Mouse (Mus musculus) limb, embryonic 10.5 days (tissue): ENCODE data around the gene Arhgef25. TPM values are rescaled to one million over a fixed set of nuclear protein-coding genes. Genes with fewer than 3 reads are reported as not detected.
"Not testable (repeated sequence)": the region's sequence is repeated elsewhere in the genome, so short reads cannot be mapped to it uniquely, and the experiment has no call there.

Experiments
- DNase-seq: peaks from one replicate; pipeline ENCODE4 v3.0.0-alpha.2; 2017; ENCODE audit warnings: low spot score
- H3K27ac ChIP-seq: fragments of 300-500 bp; sonication (generic); 2 replicates; pipeline ENCODE4 v1.5.1; 2016; ENCODE audit warnings: mild to moderate bottlenecking
- H3K27me3 ChIP-seq: fragments of 300-500 bp; sonication (generic); 2 replicates; pipeline ENCODE4 v1.6.1; 2016; ENCODE audit warnings: low read depth, mild to moderate bottlenecking; ENCODE audit not compliant: poor library complexity, severe bottlenecking
- H3K36me3 ChIP-seq: fragments of 300-500 bp; sonication (generic); 2 replicates; pipeline ENCODE4 v1.6.1; 2016; ENCODE audit warnings: mild to moderate bottlenecking, moderate library complexity
- H3K4me1 ChIP-seq: fragments of 300-500 bp; sonication (generic); 2 replicates; pipeline ENCODE4 v1.6.1; 2016
- H3K4me3 ChIP-seq: fragments of 300-500 bp; sonication (generic); 2 replicates; pipeline ENCODE4 v1.5.1; 2016; ENCODE audit warnings: mild to moderate bottlenecking, moderate library complexity
- H3K9me3 ChIP-seq: fragments of 300-500 bp; sonication (generic); replicated peaks from 2 replicates; pipeline ENCODE4 v1.6.1; 2016; ENCODE audit warnings: mild to moderate bottlenecking
- WGBS: fragments of 180-500 bp; shearing (Covaris S2); methylation state at CpG from one replicate; pipeline ENCODE4 v1.1.7; 2016; 5-methylcytosine and 5-hydroxymethylcytosine counted together
- polyA plus RNA-seq: library from polyadenylated mRNA; unstranded; fragments of >200 nt; fragmentation: Nextera tagmentation; extraction: Ambion mirVana; gene quantifications from 2 replicates; pipeline ENCODE4 v1.2.1, GENCODE M21; 2016

The Arhgef25 gene
- polyA plus RNA-seq, 1 experiment from 2014 or later, result 36.3 TPM

DNA sequence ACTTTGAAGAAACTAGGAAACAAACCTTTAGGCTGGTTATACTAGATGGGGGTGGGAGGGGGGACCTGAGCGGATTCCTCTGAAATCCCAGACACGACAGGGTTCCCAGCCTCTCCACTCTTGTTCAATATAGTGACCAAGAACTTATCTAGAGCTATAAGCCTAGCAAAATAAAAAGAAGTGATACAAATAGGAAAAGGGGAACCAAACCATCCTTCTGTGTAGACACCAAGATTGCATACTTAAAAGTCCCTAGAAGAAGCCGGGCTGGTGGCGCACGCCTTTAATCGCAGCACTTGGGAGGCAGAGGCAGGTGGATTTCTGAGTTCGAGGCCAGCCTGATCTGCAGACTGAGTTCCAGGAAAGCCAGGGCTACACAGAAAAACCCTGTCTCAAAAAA, 36.6 kb downstream of the Arhgef25 start:
- Histone ChIP-seq H3K27me3 (no peaks in the 10 kb centered on the region), H3K9me3 (no peaks in the 10 kb centered on the region), H3K36me3 (no peaks in the 10 kb centered on the region), H3K4me1 (no peaks in the 10 kb centered on the region), H3K27ac (no peak overlapping the region), H3K4me3 (no peak overlapping the region)
- no peak for DNase-seq
- 95% methylated on average over 7 of the region's 7 CpGs for WGBS

DNA sequence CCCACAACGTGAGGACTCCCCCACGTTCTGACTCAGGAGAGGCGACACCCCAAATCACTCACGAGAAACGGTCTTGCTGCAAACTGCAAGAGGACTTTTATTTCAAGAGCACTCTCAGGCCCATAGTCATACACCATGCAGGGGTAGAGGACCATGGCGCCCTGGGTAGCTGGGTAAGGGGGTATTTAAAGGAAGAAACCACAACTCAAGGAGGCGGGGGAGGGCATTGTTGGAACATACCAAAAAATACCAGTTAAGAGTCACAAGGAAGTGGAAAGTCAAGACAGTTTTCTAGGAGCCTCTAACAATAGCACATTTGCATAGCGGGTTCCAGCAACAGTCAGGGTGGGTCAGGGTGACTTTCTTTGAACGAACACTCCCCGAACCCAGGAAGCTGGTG, 37.3 kb downstream of the Arhgef25 start:
- WGBS, result 89% methylated on average over 10 of the region's 10 CpGs
- not testable (repeated sequence) for H3K4me3 ChIP-seq, H3K27me3 ChIP-seq, H3K27ac ChIP-seq, H3K36me3 ChIP-seq, H3K9me3 ChIP-seq, H3K4me1 ChIP-seq, DNase-seq

DNA sequence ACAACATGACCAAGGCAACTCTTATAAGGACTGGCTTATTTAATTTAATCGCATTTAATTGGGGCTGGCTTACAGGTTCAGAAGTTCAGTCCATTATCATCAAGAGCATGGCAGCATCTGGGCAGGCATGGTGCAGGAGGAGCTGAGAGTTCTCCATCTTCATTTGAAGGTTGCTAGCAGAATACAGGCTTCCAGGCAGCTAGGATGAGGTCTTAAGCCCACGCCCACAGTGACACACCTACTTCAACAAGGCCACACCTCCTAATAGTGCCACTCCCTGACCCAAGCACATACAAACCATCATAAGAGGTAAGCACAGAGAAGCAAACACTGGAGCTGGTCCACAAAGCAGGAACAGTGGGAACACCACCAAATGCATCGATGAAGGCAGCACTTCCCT, 38.6 kb downstream of the Arhgef25 start:
- H3K9me3 ChIP-seq, H3K4me3 ChIP-seq, H3K27me3 ChIP-seq, DNase-seq, H3K36me3 ChIP-seq, H3K27ac ChIP-seq, H3K4me1 ChIP-seq: not testable (repeated sequence)
- WGBS, result 88% methylated on average over 3 of the region's 3 CpGs

DNA sequence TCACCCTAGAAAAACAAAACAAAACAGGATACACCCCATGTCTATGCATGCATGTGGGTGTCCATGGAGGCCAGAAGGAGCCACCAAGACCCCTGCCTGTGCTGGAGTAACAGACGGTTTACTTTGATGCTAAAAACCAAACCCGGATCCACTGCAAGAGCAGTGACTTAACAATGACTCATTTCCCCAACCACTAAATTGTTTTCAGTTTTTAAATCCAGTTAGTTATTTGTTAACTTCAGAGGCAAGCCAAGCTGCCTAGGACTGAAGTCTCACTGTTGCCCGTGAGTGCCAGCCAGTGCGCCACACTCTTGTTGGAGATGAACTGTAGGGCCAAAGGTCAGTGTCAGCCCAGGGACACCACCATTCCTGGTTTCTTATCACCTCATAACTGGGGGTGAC, 39.4 kb downstream of the Arhgef25 start:
- 85% methylated on average over 4 of the region's 4 CpGs for WGBS
- DNase-seq, result no peak
- H3K4me1 ChIP-seq, result no peaks in the 10 kb centered on the region

DNA sequence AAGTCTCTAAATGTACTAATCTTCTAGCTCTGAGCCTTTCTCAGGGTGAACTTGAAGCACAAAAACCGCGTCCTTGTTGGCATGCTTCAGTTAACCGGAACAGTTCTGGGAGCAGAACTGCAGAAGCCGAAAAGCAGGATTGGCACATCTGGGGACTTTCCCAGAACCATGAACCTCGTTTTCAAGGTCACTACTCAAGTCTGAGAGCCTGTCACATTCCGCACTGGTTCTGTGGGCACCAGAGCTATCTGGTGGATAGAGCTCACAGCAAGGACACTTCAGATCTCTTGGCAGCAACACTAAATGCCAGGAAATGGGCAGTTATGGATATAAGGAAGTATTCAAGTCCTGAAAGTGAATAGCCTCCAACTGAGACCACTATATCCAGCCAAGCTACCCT, 42.7 kb downstream of the Arhgef25 start:
- Histone ChIP-seq H3K27me3 (no peaks in the 10 kb centered on the region), H3K4me1 (0 out of 2 replicates have a peak, but pooled peaks cover 3% of the 10 kb centered on the region), H3K27ac (no peak overlapping the region), H3K36me3 (no peaks in the 10 kb centered on the region), H3K4me3 (no peak overlapping the region), H3K9me3 (no peaks in the 10 kb centered on the region)
- WGBS, result 87% methylated on average over 6 of the region's 6 CpGs
- no peak for DNase-seq

More for the DNA sequence above, 39.4 kb downstream of the Arhgef25 start:
- Histone ChIP-seq H3K4me3 (no peak overlapping the region), H3K27me3 (no peaks in the 10 kb centered on the region), H3K27ac (no peak overlapping the region), H3K9me3 (no peaks in the 10 kb centered on the region), H3K36me3 (no peaks in the 10 kb centered on the region)

DNA sequence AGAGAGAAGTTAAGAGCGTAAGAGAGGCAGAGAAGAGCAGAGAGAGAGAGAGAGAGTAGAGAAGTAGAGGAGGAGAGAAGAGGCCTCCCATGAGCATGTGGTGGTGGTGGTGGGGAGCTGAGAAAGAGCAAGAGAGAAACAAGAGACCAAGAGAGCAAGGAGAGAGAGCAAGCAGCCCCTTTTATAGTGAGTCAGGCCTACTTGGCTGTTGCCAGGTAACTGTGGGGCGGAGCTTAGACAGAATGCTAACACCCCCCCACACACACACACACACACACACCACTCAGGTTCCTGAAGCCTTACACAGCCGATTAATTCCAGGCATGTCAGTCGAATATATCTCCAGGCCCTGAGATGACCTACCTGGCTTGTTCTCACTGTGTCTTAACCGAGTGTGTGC, 44.6 kb downstream of the Arhgef25 start:
- no peak for DNase-seq
- no peaks in the 10 kb centered on the region for H3K9me3 ChIP-seq
- 86% methylated on average over 5 of the region's 5 CpGs for WGBS
- no peaks in the 10 kb centered on the region for H3K27me3 ChIP-seq
- H3K36me3 ChIP-seq, result no peaks in the 10 kb centered on the region
- H3K4me3 ChIP-seq, result no peak overlapping the region
- H3K4me1 ChIP-seq, result 0 out of 2 replicates have a peak, but pooled peaks cover 3% of the 10 kb centered on the region
- no peak overlapping the region for H3K27ac ChIP-seq

DNA sequence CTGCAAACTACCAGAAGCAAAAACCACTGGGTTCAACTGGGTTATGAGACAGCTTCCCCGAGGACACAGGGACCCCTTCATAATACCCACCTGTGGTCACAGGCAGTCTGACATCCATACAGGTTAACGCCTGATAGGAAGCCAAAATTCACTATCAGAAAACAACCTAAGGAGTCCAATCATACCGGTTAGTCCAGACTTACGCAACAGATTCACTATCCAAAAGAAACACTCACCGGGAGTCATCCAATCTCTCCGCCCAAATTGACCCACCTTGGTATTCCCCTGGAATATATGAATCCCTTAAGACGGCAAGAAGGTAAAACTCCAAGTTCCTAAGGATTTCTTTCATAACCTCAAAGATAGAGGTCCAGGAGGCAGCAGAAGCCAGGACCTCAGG, 45.3 kb downstream of the Arhgef25 start:
- no peak for DNase-seq
- H3K9me3 ChIP-seq, result no peaks in the 10 kb centered on the region
- H3K4me1 ChIP-seq, result 0 out of 2 replicates have a peak, but pooled peaks cover 3% of the 10 kb centered on the region
- no peak overlapping the region for H3K4me3 ChIP-seq
- no peak overlapping the region for H3K27ac ChIP-seq
- H3K36me3 ChIP-seq, result no peaks in the 10 kb centered on the region
- H3K27me3 ChIP-seq, result no peaks in the 10 kb centered on the region
- 96% methylated on average over 7 of the region's 7 CpGs for WGBS

DNA sequence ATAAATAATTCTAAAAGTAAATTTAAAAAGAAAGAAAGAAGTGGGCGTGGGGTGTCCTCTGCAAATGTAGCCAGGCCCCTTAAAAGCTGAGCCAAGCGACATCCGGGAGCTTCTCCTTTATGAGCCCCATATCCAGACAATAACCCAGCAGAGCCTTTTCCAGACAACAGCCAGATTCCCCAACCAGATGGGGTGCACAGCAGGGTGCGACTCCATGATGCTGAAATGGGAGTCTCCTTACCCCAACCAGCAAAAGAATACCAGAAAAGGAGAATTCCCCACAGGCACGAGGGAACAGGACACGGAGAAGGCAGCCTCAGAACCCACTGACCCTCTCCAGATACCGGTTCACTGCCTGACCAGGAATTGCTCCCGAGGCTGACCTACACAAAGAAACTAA, 46.7 kb downstream of the Arhgef25 start:
- H3K27ac ChIP-seq, result no peak overlapping the region
- DNase-seq, result no peak
- H3K4me1 ChIP-seq, result 0 out of 2 replicates have a peak, but pooled peaks cover 3% of the 10 kb centered on the region
- no peak overlapping the region for H3K4me3 ChIP-seq
- 88% methylated on average over 8 of the region's 8 CpGs for WGBS
- H3K36me3 ChIP-seq, result no peaks in the 10 kb centered on the region
- no peaks in the 10 kb centered on the region for H3K27me3 ChIP-seq
- no peaks in the 10 kb centered on the region for H3K9me3 ChIP-seq

DNA sequence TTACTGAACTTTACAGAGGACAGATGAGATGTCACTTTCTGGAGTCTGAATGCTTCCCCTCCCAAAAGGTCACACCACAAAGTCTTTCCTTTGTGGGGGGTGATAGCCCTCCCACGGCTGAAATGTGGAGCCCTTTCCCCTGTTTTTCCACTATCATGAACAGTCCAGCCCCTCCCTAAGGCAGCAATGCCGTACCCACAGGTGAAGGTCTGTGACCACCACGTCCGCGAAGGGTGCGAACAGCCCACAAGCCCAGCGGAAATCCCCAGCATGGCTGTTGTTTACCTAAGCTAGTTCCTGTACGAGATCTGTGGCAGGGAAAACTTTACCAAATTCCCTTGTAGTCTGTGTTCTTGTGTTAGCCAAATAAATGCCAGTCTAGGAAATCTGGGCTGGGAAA, 48.4 kb downstream of the Arhgef25 start:
- Histone ChIP-seq H3K27me3 (no peaks in the 10 kb centered on the region), H3K27ac (no peak overlapping the region), H3K36me3 (no peaks in the 10 kb centered on the region), H3K4me1 (0 out of 2 replicates have a peak, but pooled peaks cover 3% of the 10 kb centered on the region), H3K9me3 (no peaks in the 10 kb centered on the region), H3K4me3 (no peak overlapping the region)
- WGBS, result 87% methylated on average over 8 of the region's 8 CpGs
- no peak for DNase-seq

DNA sequence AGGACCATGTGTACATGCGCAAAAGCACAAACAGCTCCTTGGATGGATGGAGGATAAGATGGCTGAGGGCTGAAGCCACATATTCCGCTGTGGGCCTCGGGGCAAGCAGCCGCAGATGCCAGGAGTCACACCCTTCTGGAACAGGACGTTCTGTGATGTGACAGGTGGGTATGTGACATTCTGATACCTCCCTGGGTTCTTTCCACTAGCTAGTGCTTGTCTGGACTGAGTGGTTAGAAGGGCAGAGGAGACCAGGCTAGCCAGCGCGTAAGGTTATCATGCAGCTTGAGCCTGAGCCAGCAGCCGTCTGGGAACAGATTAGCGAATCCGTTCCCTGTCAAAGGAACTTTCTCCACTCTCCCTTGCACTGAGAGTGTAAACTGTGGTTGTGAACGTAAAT, 48.9 kb downstream of the Arhgef25 start:
- no peak overlapping the region for H3K4me3 ChIP-seq
- 0 out of 2 replicates have a peak, but pooled peaks cover 3% of the 10 kb centered on the region for H3K4me1 ChIP-seq
- no peaks in the 10 kb centered on the region for H3K9me3 ChIP-seq
- H3K27me3 ChIP-seq, result no peaks in the 10 kb centered on the region
- no peaks in the 10 kb centered on the region for H3K36me3 ChIP-seq
- WGBS, result 89% methylated on average over 11 of the region's 11 CpGs
- no peak overlapping the region for H3K27ac ChIP-seq
- no peak for DNase-seq

DNA sequence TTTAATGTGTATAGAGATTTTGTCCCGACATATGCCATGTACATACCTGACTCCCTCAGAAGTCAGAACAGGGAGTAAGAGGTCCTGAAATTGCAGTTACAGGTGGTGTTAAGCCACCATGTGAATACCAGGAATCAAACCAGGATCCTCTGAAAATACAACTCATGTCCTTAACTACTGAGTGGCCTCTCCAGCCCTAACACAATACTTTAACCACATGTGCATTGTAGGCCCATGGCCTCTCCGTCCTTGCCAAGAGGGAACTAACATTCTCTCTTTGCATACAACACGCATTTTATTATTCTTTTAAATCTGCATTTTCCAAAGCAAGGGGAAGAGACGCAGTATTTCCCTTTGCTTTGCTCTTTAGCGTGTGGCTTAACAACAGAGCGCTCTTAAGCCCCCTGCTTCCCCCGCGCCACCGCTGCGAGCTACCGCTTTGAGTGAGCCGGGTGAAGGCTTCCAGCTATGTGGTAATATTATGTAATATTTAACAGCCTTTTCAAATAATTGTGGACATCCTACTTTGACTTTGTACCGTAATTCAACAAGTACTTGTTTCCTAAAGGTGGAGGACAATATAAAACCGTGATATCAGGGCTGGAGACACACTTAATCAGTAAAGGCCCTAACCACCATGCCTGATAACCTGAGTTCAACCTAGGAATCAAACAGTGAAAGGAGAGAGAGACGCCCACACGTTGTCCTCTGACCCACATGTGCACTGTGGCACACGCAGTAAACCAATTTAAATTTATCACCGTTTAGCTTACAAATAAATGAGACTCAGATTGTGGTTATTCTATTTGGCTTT, 51.3 kb downstream of the Arhgef25 start:
- Histone ChIP-seq H3K4me1 (peaks cover 8% of the 10 kb centered on the region), H3K27ac (no peak overlapping the region), H3K4me3 (no peak overlapping the region), H3K36me3 (no peaks in the 10 kb centered on the region), H3K9me3 (no peaks in the 10 kb centered on the region), H3K27me3 (no peaks in the 10 kb centered on the region)
- 91% methylated on average over 18 of the region's 18 CpGs for WGBS
- DNase-seq, result no peak

DNA sequence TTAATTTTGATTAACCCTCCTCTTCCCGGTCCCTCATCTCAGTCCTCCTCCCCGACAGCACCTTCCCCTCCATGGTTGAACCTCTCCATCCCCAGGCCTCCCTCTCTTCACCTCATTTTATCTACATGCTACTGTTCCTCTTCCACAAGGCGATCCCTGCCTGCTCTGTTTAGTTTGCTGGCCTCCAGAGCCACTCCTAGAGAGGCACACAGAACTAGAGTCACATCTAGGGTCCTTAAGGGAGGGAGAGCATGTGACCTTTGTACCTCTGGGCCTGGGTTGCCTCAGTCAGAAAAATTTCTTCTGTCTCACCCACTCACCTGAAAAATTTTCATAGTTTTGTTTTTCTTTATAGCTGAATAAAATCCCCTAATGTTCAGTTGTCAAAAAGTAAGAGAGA, 52.0 kb downstream of the Arhgef25 start:
- Histone ChIP-seq H3K27me3 (no peaks in the 10 kb centered on the region), H3K4me1 (peaks cover 8% of the 10 kb centered on the region), H3K4me3 (no peak overlapping the region), H3K27ac (no peak overlapping the region), H3K36me3 (no peaks in the 10 kb centered on the region), H3K9me3 (no peaks in the 10 kb centered on the region)
- WGBS, result 89% methylated on average over 3 of the region's 3 CpGs
- DNase-seq, result no peak

DNA sequence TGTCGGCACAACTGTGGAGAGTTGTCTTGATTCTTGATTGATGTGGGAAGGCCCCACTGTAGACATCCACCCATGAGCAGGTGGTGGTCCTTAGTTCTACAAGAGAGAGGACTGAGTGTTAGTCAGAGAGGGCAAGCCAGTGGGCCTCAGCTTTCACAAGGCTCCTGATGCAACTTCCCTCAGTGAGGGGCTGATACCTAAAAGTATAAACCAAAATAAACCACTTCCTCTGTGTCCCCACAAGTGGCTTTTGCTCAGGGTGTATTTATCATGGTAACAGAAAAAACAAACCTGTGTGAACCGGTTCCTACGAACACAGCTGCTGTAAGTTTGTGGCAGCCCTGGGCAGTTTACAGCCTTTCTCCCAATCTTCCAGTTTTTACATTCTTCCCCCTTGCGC, 53.4 kb downstream of the Arhgef25 start:
- H3K4me1 ChIP-seq, result peaks cover 8% of the 10 kb centered on the region
- 88% methylated on average over 4 of the region's 4 CpGs for WGBS
- H3K9me3 ChIP-seq, result no peaks in the 10 kb centered on the region
- no peak overlapping the region for H3K4me3 ChIP-seq
- no peaks in the 10 kb centered on the region for H3K27me3 ChIP-seq
- no peak overlapping the region for H3K27ac ChIP-seq
- H3K36me3 ChIP-seq, result no peaks in the 10 kb centered on the region
- DNase-seq, result no peak
